Mouse (Mus musculus) monocyte, adult 5-6 weeks (primary cell): ENCODE measurements around the gene Ak3. TPM values are rescaled to one million over a fixed set of nuclear protein-coding genes. Genes with fewer than 3 reads are reported as not detected.

Experiments used
- ATAC-seq: fragments of 153-309, 156-312 bp; replicated peaks from 2 replicates; pipeline ENCODE4 v1.8.0; 2017; ENCODE audit warnings: mild to moderate bottlenecking; ENCODE audit not compliant: low TSS enrichment, insufficient number of reproducible peaks, severe bottlenecking, poor library complexity, low FRiP score
- total RNA-seq: library from RNA; stranded (forward); fragments of 200-1000, 200-491, 200-594 nt; gene quantifications from 3 replicates; pipeline ENCODE4 v1.2.3, GENCODE M21; 2017

Ak3 gene
- total RNA-seq: 25.3 to 47.3 TPM (median 27.9 TPM) in 3 replicates

DNA sequence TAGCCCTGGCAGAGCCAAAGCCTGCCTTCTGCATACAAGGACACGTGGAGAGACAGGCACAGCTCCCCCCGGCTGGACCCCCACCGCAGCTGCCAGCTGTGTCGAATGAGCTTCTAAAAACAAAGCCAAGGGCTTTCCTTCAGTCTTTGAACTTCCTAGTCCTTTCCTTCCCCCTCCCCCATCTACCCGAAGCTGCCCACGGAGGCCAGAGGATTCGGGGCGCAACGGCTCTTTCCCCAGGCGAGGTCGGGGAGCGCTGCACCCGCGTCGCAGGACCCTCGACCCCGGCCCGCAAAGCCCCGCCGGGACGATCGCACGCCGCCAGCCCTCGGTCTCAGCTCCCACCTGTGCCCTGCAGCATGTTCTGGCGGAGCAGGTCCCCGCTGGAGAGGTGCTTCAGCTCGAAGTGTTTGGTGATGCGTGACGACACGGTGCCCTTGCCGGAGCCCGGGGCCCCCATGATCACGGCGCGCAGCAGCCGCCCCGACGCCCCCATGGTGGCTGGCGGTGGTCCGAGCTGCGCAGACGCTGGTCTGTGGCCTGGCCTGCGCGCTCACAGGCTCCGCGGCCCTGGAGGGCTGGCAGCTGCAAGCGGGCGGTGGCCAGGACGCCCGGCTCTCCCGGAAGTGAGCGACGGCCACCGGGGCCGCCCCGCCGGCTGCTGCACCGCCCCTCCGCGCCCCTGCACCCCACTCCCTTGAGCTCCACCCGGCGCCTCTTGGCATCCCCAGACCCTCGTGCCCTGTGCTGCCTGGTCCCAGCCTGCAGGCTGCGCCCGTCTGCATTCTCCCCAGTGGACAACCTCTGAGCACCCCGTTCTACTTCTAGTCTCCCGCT lies at the start of gene Ak3:
TSS of gene Ak3 (minus strand) at position 628 of the 837 bp plus-strand sequence.
- peak; percentile 71 for ATAC-seq

GRCm38 (mm10) chr19:29092194-29092593 lies 44.4 kb upstream of the Ak3 start:
- no peak for ATAC-seq

DNA sequence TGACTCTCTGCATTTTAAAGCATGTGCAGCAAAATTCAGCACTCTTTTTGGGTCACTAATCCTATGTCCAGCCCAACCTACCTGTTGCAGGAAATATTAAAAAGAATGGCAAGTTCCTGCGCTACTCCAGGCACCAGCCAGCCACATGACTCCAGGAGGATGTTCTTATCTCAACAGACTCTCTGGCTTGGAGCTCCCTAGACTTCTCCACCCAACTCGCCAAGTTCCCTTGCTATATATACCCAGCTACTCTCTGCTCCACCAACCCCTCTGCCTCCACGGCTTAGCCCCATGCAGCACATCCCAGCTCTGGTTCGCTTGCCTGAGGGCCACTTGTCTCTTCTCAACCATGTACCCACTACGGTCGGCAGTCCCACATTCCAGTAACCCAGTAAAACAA lies 40.9 kb upstream of the Ak3 start:
- no peak for ATAC-seq

DNA sequence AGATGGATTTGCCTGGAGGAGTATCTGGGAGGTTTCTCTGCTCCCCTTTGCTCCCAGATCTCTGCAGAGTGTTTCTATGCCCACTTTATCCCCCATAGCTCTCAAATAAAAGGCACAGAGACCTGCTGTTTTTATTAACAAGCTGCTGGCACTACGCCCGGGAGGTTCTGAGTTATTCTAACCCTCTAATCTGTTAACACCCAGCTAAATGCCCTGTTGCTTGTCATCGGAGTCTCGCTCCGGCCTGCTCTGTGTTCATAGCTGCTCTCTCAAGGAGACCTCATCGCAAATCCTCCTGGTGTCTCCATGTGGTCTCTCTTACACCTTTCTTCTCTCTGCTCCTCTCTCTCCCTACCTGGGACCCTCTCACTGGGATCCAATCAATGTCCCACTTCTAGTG lies 27.0 kb upstream of the Ak3 start:
- no peak for ATAC-seq

DNA sequence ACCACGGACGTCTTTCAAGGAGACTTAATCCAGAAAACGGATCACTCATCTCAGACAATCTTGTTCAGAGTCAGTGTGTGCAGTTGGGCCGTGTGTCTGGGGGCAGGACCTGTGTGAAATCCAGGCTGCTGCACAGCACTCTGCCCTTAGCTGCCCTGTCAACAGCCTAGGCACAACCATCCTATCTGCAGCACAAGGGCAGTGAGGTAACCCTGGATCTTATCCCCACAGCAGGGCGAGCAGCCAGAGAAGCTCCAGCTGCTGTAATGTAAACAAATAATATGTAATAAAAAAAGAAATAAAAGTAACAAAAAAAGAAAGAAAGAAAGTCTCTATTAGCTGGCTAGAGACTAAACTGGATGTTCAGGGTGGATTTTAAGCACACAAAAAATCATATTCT lies 21.4 kb upstream of the Ak3 start:
- ATAC-seq: no peak

- peak; percentile 88 for ATAC-seq
These were observed 19.3 kb upstream of the Ak3 start for GRCm38 (mm10) chr19:29066981-29067471.

- ATAC-seq: peak; percentile 59
These were observed 16.8 kb upstream of the Ak3 start for GRCm38 (mm10) chr19:29064451-29065102.

GRCm38 (mm10) chr19:29063577-29064363 lies 16.0 kb upstream of the Ak3 start:
- peak; percentile 82 for ATAC-seq

DNA sequence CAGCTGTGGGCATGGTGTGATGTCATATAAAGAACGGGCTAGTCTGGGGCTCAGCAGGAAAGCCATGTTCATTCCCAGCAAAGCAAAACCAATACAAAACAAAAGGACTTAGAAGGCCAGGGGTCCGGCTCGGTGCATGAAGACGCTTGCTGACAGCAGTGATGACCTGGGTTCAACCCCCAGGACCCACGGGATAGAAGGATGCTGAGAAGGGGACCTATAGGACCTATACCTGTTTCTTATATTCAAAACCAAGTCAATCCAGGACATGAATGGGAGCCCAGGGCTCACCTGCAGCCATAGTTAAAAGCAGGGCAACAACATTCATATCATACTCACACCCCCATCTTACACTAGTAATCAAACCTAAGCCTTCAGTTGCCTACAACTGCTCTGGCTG lies 15.2 kb upstream of the Ak3 start:
- no peak for ATAC-seq

DNA sequence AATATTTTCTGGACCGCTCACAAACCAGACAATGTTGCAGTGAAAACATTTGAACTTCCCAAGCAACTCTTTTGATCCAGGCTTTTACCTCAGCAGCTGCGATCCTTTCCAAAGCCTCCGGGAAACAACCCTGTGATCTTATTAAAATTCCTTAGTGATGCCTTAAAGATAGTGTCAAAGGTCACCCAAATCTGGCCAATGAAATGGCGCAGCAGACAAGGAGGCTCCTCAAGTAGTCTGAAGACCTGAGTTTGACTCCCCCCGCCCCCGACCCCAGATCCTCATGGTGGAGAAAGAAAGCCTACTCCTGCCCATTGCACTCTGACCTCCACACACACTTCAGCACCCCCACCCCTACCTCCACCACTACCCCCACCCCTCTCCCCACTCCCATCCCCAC lies 12.5 kb upstream of the Ak3 start:
- ATAC-seq: no peak

DNA sequence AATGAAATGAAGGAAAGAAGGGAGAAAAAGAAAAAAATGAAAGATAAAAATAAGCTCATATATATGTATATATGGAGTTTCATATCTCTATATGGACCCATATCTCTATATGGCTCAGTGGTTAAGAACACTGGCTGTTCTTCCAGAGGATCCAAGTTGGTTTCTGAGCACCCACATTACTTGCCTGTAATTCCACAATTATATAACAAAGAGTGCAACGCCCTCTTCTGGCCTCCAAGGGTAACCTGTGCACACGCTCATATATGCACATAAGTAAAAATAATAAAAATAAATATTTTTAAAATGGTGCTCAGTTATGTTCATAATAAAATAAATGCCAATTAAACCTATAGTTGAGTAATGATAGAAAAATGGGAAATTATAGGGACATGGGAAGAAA lies 11.9 kb upstream of the Ak3 start:
- ATAC-seq: no peak

DNA sequence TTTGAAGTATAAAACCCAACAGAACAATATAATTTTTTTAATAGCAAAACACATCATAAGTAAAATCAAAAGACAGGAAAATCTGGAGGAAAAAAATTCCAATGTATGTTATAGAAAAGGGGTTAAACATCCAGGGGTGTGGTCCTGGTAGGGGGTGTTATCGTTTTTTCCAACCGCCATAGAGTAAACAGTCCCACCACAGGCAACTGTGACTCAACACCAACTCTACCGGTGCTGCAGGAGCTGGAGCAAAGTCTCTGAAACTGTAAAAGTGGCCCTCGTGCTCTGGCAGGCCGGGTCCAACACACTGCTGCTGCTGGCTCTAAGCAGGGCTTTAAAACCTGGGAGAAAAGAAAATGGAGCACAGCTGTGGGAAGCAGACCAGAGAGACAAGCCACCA lies 11.0 kb upstream of the Ak3 start:
- no peak for ATAC-seq

GRCm38 (mm10) chr19:29055469-29055868 lies 7.7 kb upstream of the Ak3 start:
- ATAC-seq: no peak

GRCm38 (mm10) chr19:29054594-29054993 lies 6.8 kb upstream of the Ak3 start:
- ATAC-seq: no peak

GRCm38 (mm10) chr19:29052786-29053185 lies 5.0 kb upstream of the Ak3 start:
- ATAC-seq: no peak

DNA sequence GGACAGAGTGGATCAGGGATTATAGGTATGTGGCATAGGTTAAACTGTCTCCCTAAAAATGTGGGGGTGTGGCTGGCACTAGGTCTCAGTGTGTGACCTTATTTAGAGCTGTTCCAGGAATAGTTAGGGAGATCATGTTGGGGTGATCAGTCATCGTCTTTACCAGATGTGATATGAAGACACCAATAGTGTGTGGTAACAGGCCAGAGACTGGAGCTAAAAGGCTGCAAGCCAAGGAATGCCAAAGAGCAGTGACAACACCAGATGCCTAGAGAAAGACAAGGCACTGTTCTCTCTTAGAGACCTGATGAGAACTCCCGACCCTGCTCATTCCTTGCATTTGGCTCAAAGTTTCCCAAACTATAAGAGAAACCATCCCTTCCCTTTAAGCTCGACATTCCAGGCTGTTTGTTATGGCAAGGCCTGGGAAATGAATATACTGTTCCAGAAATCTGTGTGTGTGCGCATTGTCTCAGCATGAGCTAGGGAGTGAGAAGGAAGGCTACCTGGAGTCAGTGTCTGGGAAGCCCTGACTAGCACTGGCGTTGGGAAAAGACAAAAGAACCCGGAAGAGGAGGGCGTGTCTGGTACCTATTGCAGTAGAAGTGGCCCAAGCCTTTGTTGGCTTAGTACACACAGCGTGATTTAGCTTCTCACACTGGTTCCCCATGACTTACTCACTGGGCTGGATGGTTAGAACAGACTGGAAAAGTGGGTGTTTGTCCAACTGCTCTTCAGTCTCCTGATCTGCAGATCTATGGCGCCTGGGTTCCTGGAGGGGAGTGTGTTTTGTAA lies 2.6 kb upstream of the Ak3 start:
- no peak for ATAC-seq

DNA sequence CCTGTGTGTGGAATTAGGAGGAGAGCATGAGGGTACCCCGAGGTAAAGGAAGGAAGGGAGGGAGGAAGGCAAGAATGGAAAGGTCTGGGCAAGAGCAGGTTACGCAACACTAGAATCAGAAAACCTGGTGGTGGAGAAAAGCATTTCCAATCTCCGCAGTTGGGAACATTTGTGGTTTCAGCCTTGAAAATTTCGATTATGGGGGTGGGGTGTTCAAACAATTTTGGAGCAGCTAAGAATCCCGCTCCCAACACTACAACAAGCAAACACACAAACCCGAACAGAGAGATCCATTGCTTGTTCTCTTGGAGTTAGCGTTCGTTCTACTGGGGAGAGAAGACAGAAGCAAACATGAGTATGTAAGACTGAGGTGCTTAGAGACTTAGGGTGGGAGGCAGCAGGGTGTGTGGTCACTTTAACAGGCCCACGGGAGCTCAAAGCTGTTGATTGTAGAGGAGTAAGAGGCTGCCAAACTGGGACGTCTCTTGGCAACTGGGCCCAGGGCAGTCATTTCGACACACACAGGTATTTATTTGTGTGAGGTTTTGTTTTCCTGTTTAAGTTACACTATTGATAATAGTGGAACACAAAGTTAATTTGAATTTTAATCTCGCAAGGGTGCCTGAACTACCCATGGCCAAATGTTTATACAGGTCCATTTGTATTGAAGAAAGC lies 1.8 kb upstream of the Ak3 start:
- no peak for ATAC-seq

DNA sequence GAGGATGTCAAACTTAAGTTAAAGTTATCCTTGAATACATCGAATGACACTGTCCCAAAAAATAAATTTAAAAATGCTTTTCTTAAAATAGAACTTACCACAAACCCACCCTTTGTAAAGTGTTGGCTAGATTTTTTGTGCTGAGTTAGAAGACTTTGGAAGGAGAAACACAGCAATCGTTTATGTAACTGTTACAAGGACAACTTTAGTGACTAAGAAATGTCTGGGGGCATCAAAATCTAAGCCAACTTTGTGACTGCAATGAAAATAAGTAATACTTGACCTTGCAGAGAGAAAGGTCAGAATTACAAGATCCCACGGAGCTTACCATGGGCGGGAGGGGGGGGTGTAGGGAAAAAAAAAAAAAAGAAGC lies 814 bp downstream of the Ak3 start:
- no peak for ATAC-seq
